In the genomic region with DNA sequence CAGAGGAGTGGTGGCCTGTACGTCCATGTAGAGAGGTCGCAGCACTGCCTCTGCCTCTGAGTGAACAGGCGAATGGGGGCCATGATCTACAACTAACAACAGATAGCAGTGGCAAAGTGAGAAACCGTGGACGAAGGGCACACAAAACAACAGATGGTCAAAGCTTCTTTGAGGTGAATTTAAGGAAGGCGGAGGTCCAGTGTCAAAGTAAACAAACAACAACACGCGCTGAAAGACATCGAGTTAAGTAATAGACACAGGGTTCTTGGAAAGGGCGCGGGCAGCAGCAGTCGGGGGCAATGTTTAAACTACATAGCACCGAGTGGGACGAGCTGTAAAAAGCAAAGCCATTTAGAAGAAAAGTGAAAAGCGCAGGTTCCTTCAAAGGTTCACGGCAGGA, we compare ENCODE assay signal across 8 mouse cellular contexts. TPM values are rescaled to one million over a fixed set of nuclear protein-coding genes. Genes with fewer than 3 reads are reported as not detected.
DNase-seq lines count a peak whose midpoint lies in the region; ATAC-seq and TF ChIP-seq lines count a peak whose summit lies in the region.

No protein-coding gene starts in this region.

- H3K27ac ChIP-seq in kidney, adult 2 months (ENCODE audit: insufficient read depth, low read depth, low read length), result no peak overlapping the region
- no peak overlapping the region for H3K27ac ChIP-seq in brown adipose tissue, adult 24 weeks (replicated peaks; ENCODE audit: low read depth, low read length)

- peaks cover 4% of the 10 kb centered on the region; the same call in 1 of the 2 replicates for H3K4me1 ChIP-seq in kidney, adult 2 months (ENCODE audit: control insufficient read depth, insufficient read depth, low read length)
- peaks cover 4% of the 10 kb centered on the region; the same call in 1 of the 2 replicates for H3K4me1 ChIP-seq in brown adipose tissue, adult 24 weeks (ENCODE audit: control insufficient read depth, insufficient read depth, insufficient read length, low read length)

- TF ChIP-seq POLR2A in kidney, adult 2 months (IDR thresholded peaks at IDR 0.05; ENCODE audit: low read depth, low read length), result no peak

- intact Hi-C loops in heart, postnatal 14 days (cut with DNase I), result loop anchor here (5.0 kb wide), 1 partner anchor 181 kb away; no protein-coding TSS in a partner anchor

- peak; percentile 10; the same call in 1 of the 2 replicates for ATAC-seq in megakaryocyte, adult 5-6 weeks (ENCODE audit: poor library complexity, severe bottlenecking)

- H3K27me3 ChIP-seq in kidney, adult 2 months (replicated peaks; ENCODE audit: control insufficient read depth, insufficient read depth, low read length), result no peaks in the 10 kb centered on the region

- DNase-seq in kidney, adult 2 months, result peak; percentile 36
- no peak for DNase-seq in kidney, postnatal 14 days
- peak; percentile 6 to 11 for DNase-seq in heart, postnatal 14 days
- DNase-seq in ovary, adult 18-20 months (ENCODE audit: low spot score), result no peak
- no peak for DNase-seq in right cerebral cortex, postnatal 25 days
- DNase-seq in kidney, adult 18-20 months, result no peak

- peak overlapping the region; percentile 64 for H3K4me3 ChIP-seq in kidney, adult 2 months (ENCODE audit: insufficient read depth, low read depth, low read length)
- peak overlapping the region; percentile 93 for H3K4me3 ChIP-seq in brown adipose tissue, adult 24 weeks (ENCODE audit: insufficient read depth, low read depth, low read length)

- H3K36me3 ChIP-seq in kidney, adult 2 months (ENCODE audit: control insufficient read depth, insufficient read depth, low read length), result peaks cover 9% of the 10 kb centered on the region

- no peak for TF ChIP-seq CTCF in kidney, adult 2 months (conservative IDR thresholded peaks at IDR 0.05; ENCODE audit: insufficient read depth, insufficient read length, low read depth, low read length)

- WGBS in kidney, adult 2 months, result 2% methylated on average over 16 of the region's 16 CpGs

RNA-seq across cellular contexts. Expression of gene Romo1, which starts 0.5 kb away (rescaled TPM):
- polyA plus RNA-seq in kidney, adult 2 months (2012; rRNA removed), result 396 and 507 TPM in 2 replicates
- polyA plus RNA-seq in brown adipose tissue, adult 24 weeks (2012; ENCODE audit: insufficient read depth, insufficient read length, missing spikeins), result 723 and 898 TPM in 2 replicates
- total RNA-seq in heart, postnatal 14 days (2021), result 100 to 1,000 TPM; 297 to 305 TPM
- total RNA-seq in megakaryocyte, adult 5-6 weeks (2015), result 53.8 and 63.6 TPM in 2 replicates
- 10.0 and 11.0 TPM in 2 replicates for total RNA-seq in megakaryocyte, adult 5-6 weeks (2017)

RNA-seq across cellular contexts. Expression of gene Nfs1, which starts 0.6 kb away (rescaled TPM):
- 112 and 138 TPM in 2 replicates for polyA plus RNA-seq in kidney, adult 2 months (2012; rRNA removed)
- polyA plus RNA-seq in brown adipose tissue, adult 24 weeks (2012; ENCODE audit: insufficient read depth, insufficient read length, missing spikeins), result 107 and 161 TPM in 2 replicates
- total RNA-seq in heart, postnatal 14 days (2021), result 10 to 100 TPM; 65.0 to 70.5 TPM
- 32.8 and 37.4 TPM in 2 replicates for total RNA-seq in megakaryocyte, adult 5-6 weeks (2015)
- 21.3 and 22.0 TPM in 2 replicates for total RNA-seq in megakaryocyte, adult 5-6 weeks (2017)

RNA-seq across cellular contexts. Expression of gene Gm28036, which starts 16.5 kb away (rescaled TPM):
- polyA plus RNA-seq in kidney, adult 2 months (2012; rRNA removed), result 1.9 and 2.6 TPM in 2 replicates
- 2.9 and 4.3 TPM in 2 replicates for polyA plus RNA-seq in brown adipose tissue, adult 24 weeks (2012; ENCODE audit: insufficient read depth, insufficient read length, missing spikeins)
- total RNA-seq in heart, postnatal 14 days (2021), result 10 to 100 TPM; 14.9 to 15.6 TPM
- 0.38 and 6.3 TPM in 2 replicates for total RNA-seq in megakaryocyte, adult 5-6 weeks (2015)
- total RNA-seq in megakaryocyte, adult 5-6 weeks (2017), result 25.2 and 25.8 TPM in 2 replicates

RNA-seq across cellular contexts. Expression of gene Rbm12, which starts 31.6 kb away (rescaled TPM):
- polyA plus RNA-seq in kidney, adult 2 months (2012; rRNA removed), result 13.2 and 14.8 TPM in 2 replicates
- 6.4 TPM in 2 replicates for polyA plus RNA-seq in brown adipose tissue, adult 24 weeks (2012; ENCODE audit: insufficient read depth, insufficient read length, missing spikeins)
- total RNA-seq in heart, postnatal 14 days (2021), result 10 to 100 TPM; 19.7 to 20.3 TPM
- total RNA-seq in megakaryocyte, adult 5-6 weeks (2015), result 23.9 and 34.5 TPM in 2 replicates
- total RNA-seq in megakaryocyte, adult 5-6 weeks (2017), result 31.8 and 39.9 TPM in 2 replicates

RNA-seq across cellular contexts. Expression of gene Cpne1, which starts 31.6 kb away (rescaled TPM):
- 57.2 and 72.4 TPM in 2 replicates for polyA plus RNA-seq in kidney, adult 2 months (2012; rRNA removed)
- polyA plus RNA-seq in brown adipose tissue, adult 24 weeks (2012; ENCODE audit: insufficient read depth, insufficient read length, missing spikeins), result 31.6 and 33.3 TPM in 2 replicates
- total RNA-seq in heart, postnatal 14 days (2021), result 10 to 100 TPM; 20.7 to 23.5 TPM
- 56.5 and 58.3 TPM in 2 replicates for total RNA-seq in megakaryocyte, adult 5-6 weeks (2015)
- 30.2 and 31.1 TPM in 2 replicates for total RNA-seq in megakaryocyte, adult 5-6 weeks (2017)

Comparison
In these comparisons a context has a peak if more than half of its experiments do, and no peak if none do; other contexts are left out.
1. DNase-seq: peak in kidney, adult 2 months (single experiment) and heart, postnatal 14 days (2 of 2); none in kidney, postnatal 14 days (single experiment), ovary, adult 18-20 months (single experiment), right cerebral cortex, postnatal 25 days (single experiment) and kidney, adult 18-20 months (single experiment).
2. RNA of gene Romo1, which starts 0.5 kb away (total RNA-seq): 297 to 305 TPM in heart, postnatal 14 days; 10.0 to 63.6 TPM in megakaryocyte, adult 5-6 weeks; every median in the first group is over 4 times any median in the second.